Mouse (Mus musculus) skeletal muscle tissue, adult 2 months (tissue): Measurements from ENCODE around the gene Prdm5.

Experiments
- DNase-seq: peaks from one replicate; pipeline ENCODE4 v3.0.0-alpha.2; 2012; ENCODE audit warnings: low read depth, low spot score

Gene Prdm5

GRCm38 (mm10) chr6:65932776-65933175, 154.0 kb downstream of the Prdm5 start:
- no peak for DNase-seq

- no peak for DNase-seq
Measured at GRCm38 (mm10) chr6:65933177-65933576, 154.4 kb downstream of the Prdm5 start.

GRCm38 (mm10) chr6:65935566-65936281, 156.9 kb downstream of the Prdm5 start:
- no peak for DNase-seq

- DNase-seq, result no peak
Measured at GRCm38 (mm10) chr6:65950492-65950891, 171.7 kb downstream of the Prdm5 start.

GRCm38 (mm10) chr6:65952309-65952708, 173.5 kb downstream of the Prdm5 start, which contains the start of gene 4930544G11Rik:
Gene 4930544G11Rik (plus strand): TSS chr6:65952609.
- no peak for DNase-seq

- no peak for DNase-seq
Measured at GRCm38 (mm10) chr6:65969386-65970111, 190.8 kb downstream of the Prdm5 start.

GRCm38 (mm10) chr6:65970410-65970809, 191.6 kb downstream of the Prdm5 start:
- no peak for DNase-seq
